Mouse (Mus musculus) lung, embryonic 16.5 days (tissue): ENCODE results near the gene Akap13. TPM values are rescaled to one million over a fixed set of nuclear protein-coding genes. Genes with fewer than 3 reads are reported as not detected.
A peak's percentile ranks its signal among the peaks of the same experiment; 100 is the strongest.

Source experiments
- ATAC-seq: fragments of 200-750 bp; cut with Nextera tagmentation; 2 replicates; pipeline ENCODE4 v1.8.0; 2017; ENCODE audit warnings: low read depth, mild to moderate bottlenecking, moderate library complexity
- H3K27ac ChIP-seq: fragments of 300-500 bp; sonication (generic); 2 replicates; pipeline ENCODE4 v1.5.1; 2014; ENCODE audit warnings: mild to moderate bottlenecking, control low read depth, low read length
- H3K27me3 ChIP-seq: fragments of 300-500 bp; sonication (generic); 2 replicates; pipeline ENCODE4 v1.6.1; 2014; ENCODE audit warnings: low read depth, low read length, mixed read lengths; ENCODE audit not compliant: control insufficient read depth, insufficient read depth
- H3K36me3 ChIP-seq: fragments of 300-500 bp; sonication (generic); 2 replicates; pipeline ENCODE4 v1.6.1; 2014; ENCODE audit warnings: low read length; ENCODE audit not compliant: control insufficient read depth, insufficient read depth
- H3K4me1 ChIP-seq: fragments of 300-500 bp; sonication (generic); replicated peaks from 2 replicates; pipeline ENCODE4 v1.6.1; 2014; ENCODE audit warnings: low read length, mixed read lengths; ENCODE audit not compliant: control insufficient read depth, insufficient read depth
- H3K4me2 ChIP-seq: fragments of 300-500 bp; sonication (generic); 2 replicates; pipeline ENCODE4 v1.6.1; 2014; ENCODE audit warnings: low read depth, low read length, control low read depth
- H3K4me3 ChIP-seq: fragments of 300-500 bp; sonication (generic); 2 replicates; pipeline ENCODE4 v1.5.1; 2014; ENCODE audit warnings: mild to moderate bottlenecking, low read length, control low read depth
- H3K9ac ChIP-seq: fragments of 300-500 bp; sonication (generic); 2 replicates; pipeline ENCODE4 v1.6.1; 2014; ENCODE audit warnings: low read length, control low read depth
- H3K9me3 ChIP-seq: fragments of 300-500 bp; sonication (generic); 2 replicates; pipeline ENCODE4 v1.6.1; 2016; ENCODE audit warnings: low read length; ENCODE audit not compliant: control insufficient read depth
- WGBS: fragments of 180-500 bp; shearing (Covaris S2); extraction: QIAGEN DNeasy Blood & Tissue Kit; methylation state at CpG from one replicate; pipeline ENCODE4 v1.1.7; 2014; 5-methylcytosine and 5-hydroxymethylcytosine counted together
- polyA plus RNA-seq: library from polyadenylated mRNA; unstranded; fragments of >200 nt; fragmentation: Nextera tagmentation; extraction: Ambion mirVana; gene quantifications from 2 replicates; pipeline ENCODE4 v1.2.1, GENCODE M21; 2015

Gene Akap13
- polyA plus RNA-seq: 39.0 and 43.1 TPM in 2 replicates

DNA sequence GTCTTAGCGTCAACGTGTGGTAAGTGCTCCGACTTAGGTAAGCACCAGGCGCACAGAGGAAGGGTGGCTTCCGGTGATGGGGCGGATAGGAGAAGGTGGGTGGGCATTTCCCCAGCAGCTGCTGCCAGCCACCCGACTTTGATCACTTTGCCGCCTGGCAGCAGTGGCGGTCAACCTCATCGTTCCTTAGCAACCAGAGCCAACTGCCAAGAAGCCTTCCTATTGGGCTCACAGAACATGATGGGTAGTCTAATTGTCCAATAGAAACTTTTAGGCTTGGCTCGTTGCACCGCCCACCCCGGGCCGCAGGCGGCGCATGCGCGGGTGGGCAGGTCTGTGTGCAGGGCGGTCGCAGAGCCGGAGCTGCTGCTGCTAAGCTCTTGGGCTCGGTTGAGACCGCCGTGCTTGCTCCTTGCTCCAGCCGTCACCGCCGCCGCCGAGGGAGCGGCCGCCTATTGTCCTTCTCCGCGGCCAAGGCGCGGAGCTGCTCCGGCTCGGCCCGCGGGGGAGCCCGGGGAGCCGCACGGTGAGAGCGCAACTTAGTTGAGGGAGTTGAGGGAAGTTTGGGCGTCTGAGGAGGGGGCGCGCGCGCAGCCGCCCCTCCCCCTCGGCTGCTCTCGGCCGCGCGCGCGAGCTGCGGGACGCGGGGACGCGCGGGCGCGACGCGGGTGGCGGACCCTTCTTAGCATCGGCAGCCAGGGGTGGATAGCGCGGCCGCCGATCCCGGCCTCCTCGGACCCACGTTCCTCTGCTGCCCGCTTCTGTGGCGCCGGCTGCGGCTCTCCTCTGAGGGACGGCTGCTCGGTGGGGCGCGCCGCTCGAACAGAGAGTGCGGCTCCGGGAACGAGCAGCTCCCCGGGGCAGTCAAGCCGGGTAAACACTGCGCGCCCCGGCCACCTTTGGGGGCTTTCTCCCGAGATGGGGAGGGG is at the start of gene Akap13:
TSS of gene Akap13 (plus strand) at position 312 of the 929 bp plus-strand sequence.
- no peaks in the 10 kb centered on the region for H3K27me3 ChIP-seq
- WGBS: under 1% methylated on average over 62 of the region's 94 CpGs
- no peaks in the 10 kb centered on the region for H3K36me3 ChIP-seq
- peaks cover 15% of the 10 kb centered on the region for H3K4me1 ChIP-seq
- no peaks in the 10 kb centered on the region for H3K9me3 ChIP-seq
- H3K4me2 ChIP-seq: peak within 1 kb of the TSS; percentile 81
- H3K27ac ChIP-seq: peak within 1 kb of the TSS; percentile 99
- ATAC-seq: peak; percentile 99
- H3K4me3 ChIP-seq: peak within 1 kb of the TSS; percentile 89
- peak within 1 kb of the TSS; percentile 92 for H3K9ac ChIP-seq

DNA sequence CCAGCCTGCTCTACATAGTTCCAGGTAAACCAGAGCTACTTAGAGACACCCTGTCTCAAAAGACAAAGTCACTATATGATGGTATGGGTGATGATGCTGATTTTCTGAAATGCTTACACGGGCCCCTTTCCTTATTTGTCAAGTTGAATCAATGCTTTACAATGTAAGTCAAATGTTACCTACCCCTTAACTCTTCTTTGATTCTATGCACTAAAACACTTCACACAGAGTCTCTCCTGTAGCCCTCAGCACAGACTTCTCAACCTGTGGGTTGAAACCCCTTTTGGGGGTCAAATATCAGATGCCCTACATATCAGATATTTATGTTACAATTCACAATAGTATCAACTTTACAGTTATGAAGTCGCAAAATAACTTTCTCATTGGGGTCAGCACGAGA is 44.7 kb upstream of the Akap13 start:
- H3K27ac ChIP-seq: no peak overlapping the region
- no peak overlapping the region for H3K9ac ChIP-seq
- H3K4me3 ChIP-seq: no peak overlapping the region
- H3K27me3 ChIP-seq: no peaks in the 10 kb centered on the region
- H3K4me1 ChIP-seq: 0 out of 2 replicates have a peak, but pooled peaks cover 3% of the 10 kb centered on the region
- no peak for ATAC-seq
- H3K9me3 ChIP-seq: no peaks in the 10 kb centered on the region
- no peaks in the 10 kb centered on the region for H3K36me3 ChIP-seq
- whole genome bisulfite sequencing: 90% methylated on average over 3 of the region's 3 CpGs
- no peak overlapping the region for H3K4me2 ChIP-seq

DNA sequence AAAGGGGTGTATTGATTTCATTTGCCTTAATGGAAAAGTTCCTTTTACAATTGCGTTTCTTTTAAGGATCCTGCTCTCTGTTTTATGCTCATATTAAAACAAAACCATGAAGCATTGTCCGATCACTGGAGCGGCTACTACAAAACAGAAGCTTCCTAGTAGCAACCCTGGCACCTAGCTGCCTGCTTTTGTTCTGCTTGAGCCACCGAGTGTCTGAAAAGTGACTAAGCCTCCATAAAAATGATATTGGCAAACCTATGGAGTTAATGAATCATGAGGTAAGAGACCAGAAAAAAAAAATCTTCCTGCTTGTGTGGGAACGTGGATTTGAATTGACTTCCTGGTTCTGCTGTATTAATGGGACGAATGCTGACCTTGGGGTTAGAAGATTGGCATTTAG is 44.1 kb upstream of the Akap13 start:
- Histone ChIP-seq H3K36me3 (no peaks in the 10 kb centered on the region), H3K4me2 (no peak overlapping the region), H3K27ac (no peak overlapping the region), H3K9ac (no peak overlapping the region), H3K4me3 (no peak overlapping the region), H3K9me3 (no peaks in the 10 kb centered on the region), H3K4me1 (0 out of 2 replicates have a peak, but pooled peaks cover 3% of the 10 kb centered on the region), H3K27me3 (no peaks in the 10 kb centered on the region)
- WGBS: 69% methylated on average over 6 of the region's 6 CpGs
- ATAC-seq: no peak

DNA sequence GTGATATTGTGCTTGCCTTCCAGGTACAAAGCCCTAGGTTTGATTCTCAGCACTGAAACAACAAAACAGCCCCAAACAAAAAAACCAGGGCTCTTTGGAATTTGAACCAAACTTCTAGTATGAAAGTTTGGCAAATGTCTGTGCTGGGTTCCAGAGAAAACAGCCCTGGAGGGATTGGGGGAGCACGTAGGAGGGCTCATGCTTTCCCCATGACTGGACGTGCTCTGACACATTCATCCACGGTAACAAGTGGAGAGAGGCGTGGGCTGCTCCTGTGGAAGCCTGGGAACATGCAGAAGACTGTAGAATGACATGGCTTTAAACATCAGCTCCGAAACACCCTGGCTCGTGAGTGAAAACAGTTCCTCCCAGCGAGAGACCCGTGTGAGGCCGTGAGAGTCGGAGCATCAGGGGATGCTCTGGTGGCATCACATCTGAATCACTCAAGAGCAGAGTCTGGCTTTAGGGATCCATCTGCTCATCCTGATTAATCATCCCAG is 43.3 kb upstream of the Akap13 start:
- Histone ChIP-seq H3K27me3 (no peaks in the 10 kb centered on the region), H3K4me1 (0 out of 2 replicates have a peak, but pooled peaks cover 3% of the 10 kb centered on the region), H3K9me3 (no peaks in the 10 kb centered on the region), H3K9ac (no peak overlapping the region), H3K4me3 (no peak overlapping the region), H3K36me3 (no peaks in the 10 kb centered on the region), H3K4me2 (no peak overlapping the region), H3K27ac (no peak overlapping the region)
- WGBS: 54% methylated on average over 10 of the region's 10 CpGs
- ATAC-seq: no peak

DNA sequence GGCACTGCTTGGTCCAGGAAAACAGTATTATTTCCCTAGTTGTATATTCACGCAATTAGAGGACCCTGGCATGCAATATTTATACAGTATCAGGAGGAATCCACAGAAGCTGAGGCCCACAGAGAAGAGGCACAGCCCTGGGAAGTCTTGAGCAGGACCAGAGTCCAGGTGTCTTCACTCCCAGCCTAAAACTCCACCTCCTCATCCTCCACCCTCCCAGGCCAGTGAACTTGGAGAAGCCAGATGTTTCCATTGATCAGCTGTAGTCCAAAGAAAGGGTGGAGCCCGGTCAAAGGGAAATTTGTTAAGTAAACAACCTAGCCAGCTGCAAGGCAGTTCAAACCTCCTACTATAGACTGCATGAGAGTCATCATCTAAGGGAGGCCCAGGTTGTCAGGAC is 42.8 kb upstream of the Akap13 start:
- Histone ChIP-seq H3K27ac (no peak overlapping the region), H3K27me3 (no peaks in the 10 kb centered on the region), H3K4me1 (0 out of 2 replicates have a peak, but pooled peaks cover 3% of the 10 kb centered on the region), H3K4me3 (no peak overlapping the region), H3K36me3 (no peaks in the 10 kb centered on the region), H3K4me2 (no peak overlapping the region), H3K9me3 (no peaks in the 10 kb centered on the region), H3K9ac (no peak overlapping the region)
- 40% methylated on average over 2 of the region's 2 CpGs for WGBS
- ATAC-seq: peak; percentile 34; the same call in 1 of the 2 replicates

DNA sequence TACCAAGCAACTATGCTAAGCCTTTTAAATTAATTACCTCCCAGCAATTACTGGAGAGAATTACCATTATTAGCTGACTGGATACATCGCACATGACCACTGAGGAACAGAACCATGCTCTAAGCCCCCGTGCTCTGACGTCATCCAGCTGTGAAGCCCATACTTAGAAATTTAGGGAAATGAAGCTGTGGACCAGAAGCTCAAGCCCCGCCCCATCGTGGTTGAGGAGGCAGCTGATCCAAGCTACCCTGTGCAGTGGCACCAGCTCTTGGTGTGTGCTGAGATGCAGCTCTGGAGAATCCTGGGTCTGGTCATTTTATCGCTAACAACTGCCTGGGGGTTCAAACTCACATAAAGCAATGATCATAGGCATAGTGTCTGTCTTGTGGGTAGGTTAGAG is 41.4 kb upstream of the Akap13 start:
- no peaks in the 10 kb centered on the region for H3K27me3 ChIP-seq
- no peaks in the 10 kb centered on the region for H3K9me3 ChIP-seq
- H3K4me1 ChIP-seq: 0 out of 2 replicates have a peak, but pooled peaks cover 3% of the 10 kb centered on the region
- no peak for ATAC-seq
- H3K9ac ChIP-seq: no peak overlapping the region
- WGBS: 70% methylated on average over 6 of the region's 6 CpGs
- no peak overlapping the region for H3K27ac ChIP-seq
- no peak overlapping the region for H3K4me3 ChIP-seq
- no peak overlapping the region for H3K4me2 ChIP-seq
- H3K36me3 ChIP-seq: no peaks in the 10 kb centered on the region

DNA sequence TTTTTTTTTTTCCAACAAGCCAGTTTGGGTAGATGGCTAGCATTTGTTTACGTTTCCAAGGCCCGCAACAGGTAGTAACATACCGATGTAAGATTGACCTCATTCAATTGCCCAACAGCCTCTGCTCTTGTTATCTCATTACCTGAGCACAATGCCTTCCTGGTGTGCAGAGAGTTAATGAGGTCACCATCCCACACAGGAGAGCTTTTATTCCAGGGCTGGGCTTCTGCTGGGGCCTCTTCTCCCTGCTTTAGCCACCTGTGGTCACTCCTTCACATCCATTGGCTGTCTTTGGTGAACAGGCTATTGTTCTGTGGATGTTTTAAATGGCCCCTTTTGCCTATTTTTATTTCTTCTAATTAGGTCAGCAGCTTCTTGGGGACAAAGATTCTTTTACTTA is 41.0 kb upstream of the Akap13 start:
- no peak overlapping the region for H3K4me3 ChIP-seq
- 0 out of 2 replicates have a peak, but pooled peaks cover 3% of the 10 kb centered on the region for H3K4me1 ChIP-seq
- no peak overlapping the region for H3K27ac ChIP-seq
- H3K9ac ChIP-seq: no peak overlapping the region
- H3K4me2 ChIP-seq: no peak overlapping the region
- no peak for ATAC-seq
- H3K9me3 ChIP-seq: no peaks in the 10 kb centered on the region
- H3K27me3 ChIP-seq: no peaks in the 10 kb centered on the region
- 73% methylated on average over 3 of the region's 3 CpGs for WGBS
- no peaks in the 10 kb centered on the region for H3K36me3 ChIP-seq

DNA sequence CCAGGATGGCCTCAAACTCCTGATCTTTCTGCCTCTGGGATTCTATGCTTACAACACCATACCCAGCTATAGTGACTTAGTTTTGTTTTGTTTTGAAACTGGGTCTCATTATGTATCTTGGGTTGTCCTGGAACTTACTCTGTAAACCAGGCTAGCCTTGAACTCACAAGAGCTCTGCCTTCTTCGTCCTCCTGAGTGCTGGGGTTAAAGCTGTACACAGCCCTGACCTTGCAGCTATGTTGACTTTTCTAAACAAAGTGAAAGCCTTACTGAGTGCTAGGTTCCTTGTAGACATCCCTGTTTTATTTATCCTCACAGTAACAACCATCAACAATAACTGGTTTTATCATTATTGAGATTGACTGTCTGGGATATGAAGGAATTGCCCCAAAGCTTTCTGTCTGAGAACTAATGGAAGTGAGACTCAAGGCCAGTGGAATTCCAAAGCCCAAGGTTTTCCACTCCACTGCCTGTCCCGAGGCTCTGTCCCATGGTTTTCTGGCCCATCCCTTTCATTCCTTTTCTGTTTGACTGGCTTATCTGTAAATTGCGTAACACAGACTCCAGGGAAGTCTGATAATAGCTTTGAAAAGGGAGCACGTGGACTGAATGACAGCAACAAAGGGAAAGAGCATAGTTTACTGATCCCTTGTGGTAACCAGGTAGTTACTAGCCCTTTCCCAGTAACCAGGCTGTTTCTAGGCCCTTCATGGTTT is 40.0 kb upstream of the Akap13 start:
- 29% methylated on average over 4 of the region's 4 CpGs for WGBS
- Histone ChIP-seq H3K4me2 (no peak overlapping the region), H3K36me3 (no peaks in the 10 kb centered on the region), H3K4me1 (0 out of 2 replicates have a peak, but pooled peaks cover 3% of the 10 kb centered on the region), H3K4me3 (no peak overlapping the region), H3K27ac (peak overlapping the region; percentile 50), H3K27me3 (no peaks in the 10 kb centered on the region), H3K9ac (no peak overlapping the region), H3K9me3 (no peaks in the 10 kb centered on the region)
- peak; percentile 69 for ATAC-seq
